Mouse (Mus musculus) neural tube, embryonic 11.5 days (tissue): ENCODE results near the gene Mfsd9. TPM values are rescaled to one million over a fixed set of nuclear protein-coding genes. Genes with fewer than 3 reads are reported as not detected.

ENCODE experiments used
- ATAC-seq: fragments of 200-750 bp; cut with Nextera tagmentation; 2 replicates; pipeline ENCODE4 v1.8.0; 2017; ENCODE audit warnings: moderate number of reproducible peaks, mild to moderate bottlenecking, moderate TSS enrichment, moderate library complexity; ENCODE audit not compliant: insufficient read depth, low FRiP score, low TSS enrichment
- DNase-seq: peaks from one replicate; pipeline ENCODE4 v3.0.0-alpha.2; 2015; ENCODE audit warnings: low spot score
- H3K27ac ChIP-seq: fragments of 300-500 bp; sonication (generic); 2 replicates; pipeline ENCODE4 v1.5.1; 2014; ENCODE audit warnings: low read depth, mild to moderate bottlenecking, low read length
- H3K27me3 ChIP-seq: fragments of 300-500 bp; sonication (generic); 2 replicates; pipeline ENCODE4 v1.6.1; 2014; ENCODE audit warnings: mild to moderate bottlenecking, low read length, mixed read lengths; ENCODE audit not compliant: control insufficient read depth, insufficient read depth
- H3K36me3 ChIP-seq: fragments of 300-500 bp; sonication (generic); 2 replicates; pipeline ENCODE4 v1.6.1; 2014; ENCODE audit warnings: mild to moderate bottlenecking, low read length, moderate library complexity, mixed read lengths; ENCODE audit not compliant: control insufficient read depth, insufficient read depth
- H3K4me1 ChIP-seq: fragments of 300-500 bp; sonication (generic); 2 replicates; pipeline ENCODE4 v1.6.1; 2014; ENCODE audit warnings: low read length, mixed read lengths; ENCODE audit not compliant: control insufficient read depth, insufficient read depth
- H3K4me2 ChIP-seq: fragments of 300-500 bp; sonication (generic); 2 replicates; pipeline ENCODE4 v1.6.1; 2014; ENCODE audit warnings: low read depth, mild to moderate bottlenecking, moderate library complexity
- H3K4me3 ChIP-seq: fragments of 300-500 bp; sonication (generic); 2 replicates; pipeline ENCODE4 v1.5.1; 2014; ENCODE audit warnings: low read depth, low read length
- H3K9ac ChIP-seq: fragments of 300-500 bp; sonication (generic); 2 replicates; pipeline ENCODE4 v1.6.1; 2014; ENCODE audit warnings: mild to moderate bottlenecking, low read length
- H3K9me3 ChIP-seq: fragments of 300-500 bp; sonication (generic); 2 replicates; pipeline ENCODE4 v1.6.1; 2016; ENCODE audit warnings: low read length; ENCODE audit not compliant: control insufficient read depth
- WGBS: fragments of 180-500 bp; shearing (Covaris S2); extraction: QIAGEN DNeasy Blood & Tissue Kit; methylation state at CpG from one replicate; pipeline ENCODE4 v1.1.7; 2014; 5-methylcytosine and 5-hydroxymethylcytosine counted together
- polyA plus RNA-seq: library from polyadenylated mRNA; unstranded; fragments of >200 nt; fragmentation: Nextera tagmentation; extraction: Ambion mirVana; gene quantifications from 2 replicates; pipeline ENCODE4 v1.2.1, GENCODE M21; 2014

Gene Mfsd9
- polyA plus RNA-seq = 4.0 and 5.0 TPM in 2 replicates

DNA sequence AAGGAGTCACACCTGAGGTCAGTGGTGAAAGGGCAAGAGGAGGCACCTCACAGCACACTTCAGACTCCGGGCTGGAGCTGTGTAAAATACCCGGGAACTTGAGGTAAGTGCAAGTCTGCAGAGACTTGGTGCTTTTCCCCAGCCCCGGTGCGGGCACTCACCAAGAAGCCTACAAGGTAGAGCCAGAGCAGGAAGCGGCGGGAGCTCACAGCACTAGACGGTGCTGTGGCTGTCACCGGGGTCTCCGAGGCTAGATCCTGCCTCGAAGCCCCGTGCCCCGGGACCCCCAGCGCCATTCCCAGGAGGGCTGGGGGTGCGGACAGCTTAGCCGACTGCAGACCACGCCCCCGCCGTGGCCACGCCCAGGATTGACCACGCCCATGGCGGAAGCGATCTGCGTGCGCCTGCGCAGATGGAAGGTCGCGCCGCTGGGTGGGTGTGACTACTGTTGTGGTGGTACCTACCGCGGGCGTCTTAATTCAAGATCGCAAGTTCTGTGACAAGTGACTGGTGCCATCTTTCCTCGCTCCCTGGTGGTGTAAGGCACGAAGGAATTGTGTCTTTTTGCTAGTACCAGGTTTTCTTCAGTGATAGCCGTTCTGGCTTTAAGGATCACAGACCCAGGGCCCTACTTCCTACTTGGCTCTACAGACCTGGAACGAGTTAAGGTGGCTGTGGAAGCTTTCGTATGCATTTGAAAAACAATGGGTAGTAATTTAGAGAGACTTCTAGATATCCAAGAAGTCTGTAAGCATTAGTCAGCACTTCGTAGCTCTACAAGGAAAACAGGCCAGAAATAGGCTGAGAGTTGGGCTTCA lies at the start of gene Mfsd9:
Mfsd9 (minus strand) TSS at position 364 of the 818 bp plus-strand sequence.
- 4% methylated on average over 38 of the region's 38 CpGs for WGBS
- Histone ChIP-seq H3K27me3 (no peaks in the 10 kb centered on the region), H3K4me1 (no peaks in the 10 kb centered on the region), H3K9ac (peak within 1 kb of the TSS; percentile 39), H3K4me3 (peak within 1 kb of the TSS; percentile 69), H3K9me3 (no peaks in the 10 kb centered on the region), H3K36me3 (no peaks in the 10 kb centered on the region), H3K27ac (no peak within 1 kb of the TSS), H3K4me2 (peak within 1 kb of the TSS; percentile 70)
- DNase-seq (peak; percentile 96), ATAC-seq (peak; percentile 89)

DNA sequence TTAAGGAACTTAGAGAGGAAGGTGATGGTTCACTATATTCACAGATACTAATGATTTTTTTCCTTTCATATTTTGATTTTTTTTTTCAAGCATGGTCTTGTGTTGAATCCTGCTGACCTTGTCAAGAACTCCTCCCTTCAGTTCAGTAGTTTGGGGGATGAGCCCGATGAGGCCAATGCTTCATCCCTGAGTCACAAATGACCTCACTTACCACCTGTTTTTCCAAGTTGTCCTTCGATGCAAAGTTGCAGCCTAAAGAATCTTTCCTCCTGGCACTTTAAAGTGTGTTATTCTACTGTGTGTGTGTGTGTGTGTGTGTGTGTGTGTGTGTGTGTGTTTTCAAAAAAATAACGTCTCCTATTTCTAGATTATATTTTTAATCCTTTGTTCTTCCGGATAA lies 45.0 kb upstream of the Mfsd9 start:
- no peaks in the 10 kb centered on the region for H3K4me1 ChIP-seq
- no peaks in the 10 kb centered on the region for H3K9me3 ChIP-seq
- no peaks in the 10 kb centered on the region for H3K36me3 ChIP-seq
- no peak for DNase-seq
- no peak overlapping the region for H3K4me3 ChIP-seq
- no peak overlapping the region for H3K9ac ChIP-seq
- no peak for ATAC-seq
- no peaks in the 10 kb centered on the region for H3K27me3 ChIP-seq
- no peak overlapping the region for H3K4me2 ChIP-seq
- no peak overlapping the region for H3K27ac ChIP-seq
- 91% methylated on average over 4 of the region's 4 CpGs for WGBS

DNA sequence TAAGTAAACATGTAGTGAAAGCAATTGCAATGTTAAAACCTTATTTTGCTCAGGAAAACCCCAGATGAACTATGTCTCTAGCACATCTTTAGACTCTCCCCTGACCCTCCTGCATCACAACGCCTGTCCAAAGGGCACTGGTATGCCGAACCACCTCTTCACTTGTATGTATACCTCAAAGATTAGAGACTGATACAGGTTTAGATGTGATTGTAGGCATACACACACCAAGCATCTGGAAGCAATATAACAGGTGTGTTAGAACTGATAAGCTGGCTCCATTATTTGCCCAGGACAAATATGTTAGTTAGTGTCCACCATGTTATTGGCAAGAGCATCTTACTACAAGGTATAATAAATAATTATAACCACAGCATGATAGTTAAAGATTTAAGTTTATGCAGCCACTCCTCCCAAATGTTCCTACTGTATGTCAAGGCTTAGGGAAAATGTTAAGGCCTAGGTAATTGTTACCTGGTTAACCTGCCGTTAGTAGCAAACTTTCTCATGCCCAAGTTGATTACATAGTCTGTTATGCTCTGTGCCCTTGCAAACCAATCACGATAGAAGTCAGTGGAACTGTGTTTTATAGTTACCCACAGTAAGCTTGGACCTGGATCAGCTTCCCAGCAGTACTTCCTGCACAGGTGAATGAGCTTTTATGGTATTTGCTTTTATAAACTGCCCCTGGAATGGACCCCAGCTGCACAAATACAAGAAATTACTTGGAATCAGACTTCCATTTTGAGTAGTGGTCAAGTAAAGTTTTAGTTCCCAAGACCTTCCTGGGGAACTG lies 40.4 kb upstream of the Mfsd9 start:
- 90% methylated on average over 4 of the region's 4 CpGs for WGBS
- DNase-seq (no peak), ATAC-seq (no peak)
- Histone ChIP-seq H3K4me2 (no peak overlapping the region), H3K9ac (no peak overlapping the region), H3K4me1 (no peaks in the 10 kb centered on the region), H3K4me3 (no peak overlapping the region), H3K9me3 (no peaks in the 10 kb centered on the region), H3K27me3 (no peaks in the 10 kb centered on the region), H3K27ac (no peak overlapping the region), H3K36me3 (no peaks in the 10 kb centered on the region)

DNA sequence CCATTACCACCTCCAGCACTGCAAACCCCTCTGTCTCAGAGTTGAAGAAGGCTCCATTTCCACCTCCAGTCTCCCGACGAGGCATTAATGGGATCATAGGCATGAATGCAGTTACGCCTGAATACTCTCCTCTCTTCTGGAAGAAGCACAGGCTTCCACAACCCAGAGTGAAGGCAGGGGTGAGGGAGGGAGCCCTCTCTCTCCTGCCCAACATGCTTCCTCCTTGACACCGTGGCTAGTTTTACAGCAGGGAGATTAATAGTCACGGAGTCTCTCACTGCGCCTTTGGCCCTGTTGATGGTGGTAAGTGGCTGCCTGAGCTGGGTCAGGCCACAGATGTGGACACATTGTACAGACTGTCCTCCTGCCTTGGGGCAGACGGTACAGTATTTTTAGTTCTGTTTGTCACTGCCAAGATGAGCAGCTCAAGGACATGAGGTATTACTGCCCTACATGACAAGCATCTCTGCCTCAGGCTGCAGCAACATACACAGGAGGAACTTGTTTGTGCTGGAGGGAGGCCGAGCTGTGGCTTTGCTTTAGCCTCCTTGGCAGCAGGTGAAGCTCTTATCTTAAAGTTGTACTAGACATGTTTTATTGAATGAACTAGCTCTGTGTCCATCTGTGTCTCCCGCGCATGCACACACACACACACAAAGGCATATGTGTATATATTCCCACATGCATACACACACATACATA lies 38.9 kb upstream of the Mfsd9 start:
- no peaks in the 10 kb centered on the region for H3K27me3 ChIP-seq
- H3K9ac ChIP-seq = no peak overlapping the region
- no peak overlapping the region for H3K4me3 ChIP-seq
- no peaks in the 10 kb centered on the region for H3K9me3 ChIP-seq
- 81% methylated on average over 10 of the region's 10 CpGs for WGBS
- no peaks in the 10 kb centered on the region for H3K36me3 ChIP-seq
- no peak for DNase-seq
- ATAC-seq = no peak
- H3K4me1 ChIP-seq = no peaks in the 10 kb centered on the region
- no peak overlapping the region for H3K4me2 ChIP-seq
- no peak overlapping the region for H3K27ac ChIP-seq

DNA sequence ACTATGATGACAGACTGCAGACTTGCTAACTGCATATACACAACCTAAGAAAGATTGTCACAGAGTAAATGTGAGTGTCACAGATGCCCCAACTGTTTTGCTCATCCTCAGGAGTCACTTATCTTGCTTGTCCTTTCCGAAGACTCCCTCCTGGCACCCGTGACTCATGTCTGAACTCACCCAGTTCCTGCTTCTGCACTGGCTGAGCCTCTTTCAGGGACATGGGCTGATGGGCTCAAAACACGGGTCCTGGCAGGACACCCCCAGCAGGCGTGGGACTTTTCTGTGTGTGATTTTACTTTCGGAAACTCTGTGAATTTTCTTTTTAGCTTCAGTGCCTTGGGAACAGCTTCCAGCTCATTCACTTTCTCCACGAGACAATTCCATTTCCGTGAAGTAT lies 35.3 kb upstream of the Mfsd9 start:
- WGBS = 82% methylated on average over 7 of the region's 7 CpGs
- no peaks in the 10 kb centered on the region for H3K4me1 ChIP-seq
- no peaks in the 10 kb centered on the region for H3K9me3 ChIP-seq
- no peak overlapping the region for H3K27ac ChIP-seq
- DNase-seq = no peak
- no peak overlapping the region for H3K4me2 ChIP-seq
- no peak overlapping the region for H3K9ac ChIP-seq
- ATAC-seq = no peak
- H3K4me3 ChIP-seq = no peak overlapping the region
- H3K27me3 ChIP-seq = no peaks in the 10 kb centered on the region
- no peaks in the 10 kb centered on the region for H3K36me3 ChIP-seq

DNA sequence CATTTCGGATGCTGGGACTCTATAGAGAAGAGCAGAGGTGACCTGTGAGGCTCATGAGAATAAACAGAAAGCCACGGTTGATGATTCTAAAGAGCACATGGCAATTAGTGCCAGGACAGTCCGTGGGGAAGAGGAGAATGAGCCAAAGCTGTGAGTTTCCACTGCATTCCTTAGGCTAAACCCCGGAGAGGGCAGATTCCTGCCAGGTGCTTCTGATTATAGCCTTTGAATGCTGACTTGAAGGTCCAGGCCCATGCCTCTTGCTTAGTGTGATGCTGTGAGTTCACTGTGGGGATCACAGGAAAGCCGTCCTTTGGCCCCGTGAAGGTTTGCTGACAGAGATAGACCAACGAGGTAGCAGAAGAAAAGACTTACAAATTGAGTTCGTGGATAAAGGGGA lies 34.4 kb upstream of the Mfsd9 start:
- Histone ChIP-seq H3K9ac (no peak overlapping the region), H3K4me1 (no peaks in the 10 kb centered on the region), H3K9me3 (no peaks in the 10 kb centered on the region), H3K4me2 (no peak overlapping the region), H3K36me3 (no peaks in the 10 kb centered on the region), H3K27me3 (no peaks in the 10 kb centered on the region), H3K4me3 (no peak overlapping the region), H3K27ac (no peak overlapping the region)
- ATAC-seq (no peak), DNase-seq (no peak)
- 67% methylated on average over 8 of the region's 8 CpGs for WGBS

DNA sequence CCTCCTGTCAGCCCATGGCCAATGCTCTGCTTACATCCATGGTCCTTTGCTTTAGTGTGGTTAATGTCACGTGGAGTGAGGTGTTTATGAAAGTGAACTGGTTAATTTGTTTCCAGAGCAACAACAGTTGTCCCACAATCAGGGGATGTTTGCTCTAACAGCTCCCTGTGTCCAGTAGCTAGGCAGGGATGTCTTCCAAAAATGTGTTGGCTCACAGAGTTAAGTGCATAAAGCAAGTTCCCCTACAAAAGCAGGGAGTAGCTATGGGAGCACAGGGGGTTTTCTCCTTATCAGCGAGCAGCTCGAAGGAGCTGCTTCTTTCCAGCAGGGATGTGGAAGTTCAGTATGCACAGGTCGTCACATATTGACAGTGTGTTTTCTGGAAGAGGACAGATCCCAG lies 34.0 kb upstream of the Mfsd9 start:
- Histone ChIP-seq H3K4me3 (no peak overlapping the region), H3K27me3 (no peaks in the 10 kb centered on the region), H3K9me3 (no peaks in the 10 kb centered on the region), H3K4me2 (no peak overlapping the region), H3K36me3 (no peaks in the 10 kb centered on the region), H3K4me1 (no peaks in the 10 kb centered on the region), H3K27ac (no peak overlapping the region), H3K9ac (no peak overlapping the region)
- DNase-seq = no peak
- 79% methylated on average over 4 of the region's 4 CpGs for WGBS
- ATAC-seq = no peak

DNA sequence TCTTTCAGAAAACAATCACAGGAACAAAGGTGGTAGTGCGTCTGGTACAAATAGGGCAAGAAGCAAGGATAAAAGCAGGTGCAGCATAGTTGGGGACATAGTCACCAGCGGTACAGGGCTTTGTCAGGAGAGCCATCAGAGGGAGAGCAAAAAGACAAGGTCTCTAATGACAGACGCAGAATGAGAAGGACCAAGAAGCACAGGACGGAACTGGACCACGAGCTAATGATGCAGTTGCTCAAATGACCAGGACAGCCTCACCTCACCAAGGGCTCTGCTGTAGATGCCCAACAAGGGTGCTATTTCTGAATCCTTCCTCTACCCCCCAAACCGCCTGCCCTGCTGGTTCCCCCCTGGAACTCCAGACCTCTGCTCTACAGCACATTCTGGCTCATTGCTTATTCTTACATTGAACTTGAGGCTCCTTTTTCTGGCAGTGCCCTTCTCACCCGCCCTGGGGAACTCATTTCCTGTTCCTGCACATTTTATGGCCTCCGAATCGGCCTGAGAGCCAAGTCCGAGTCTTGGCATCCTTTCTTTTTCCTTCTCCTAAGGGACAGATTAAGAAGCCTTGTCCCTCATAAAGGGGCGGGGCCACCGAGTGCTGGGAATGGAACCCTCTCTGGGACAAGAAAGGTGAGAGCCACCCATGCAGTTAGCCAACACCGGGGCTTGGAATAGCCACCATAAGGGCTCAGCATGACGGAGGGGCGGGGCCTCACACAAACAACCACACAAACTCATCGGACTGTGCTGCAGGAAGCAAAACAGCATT lies 24.8 kb upstream of the Mfsd9 start:
- no peak overlapping the region for H3K4me3 ChIP-seq
- no peaks in the 10 kb centered on the region for H3K4me1 ChIP-seq
- H3K36me3 ChIP-seq = no peaks in the 10 kb centered on the region
- H3K9ac ChIP-seq = no peak overlapping the region
- no peak overlapping the region for H3K4me2 ChIP-seq
- no peaks in the 10 kb centered on the region for H3K27me3 ChIP-seq
- no peak for ATAC-seq
- no peak overlapping the region for H3K27ac ChIP-seq
- WGBS = 59% methylated on average over 16 of the region's 16 CpGs
- DNase-seq = no peak
- H3K9me3 ChIP-seq = no peaks in the 10 kb centered on the region
